Mouse (Mus musculus) lung, embryonic 14.5 days (tissue): ENCODE measurements around the gene 4933428G20Rik. TPM values are rescaled to one million over a fixed set of nuclear protein-coding genes. Genes with fewer than 3 reads are reported as not detected.

Experiments
- ATAC-seq: fragments of 200-750 bp; cut with Nextera tagmentation; 2 replicates; pipeline ENCODE4 v1.8.0; 2017; ENCODE audit warnings: mild to moderate bottlenecking, moderate TSS enrichment, moderate library complexity; ENCODE audit not compliant: insufficient read depth
- DNase-seq: peaks from one replicate; pipeline ENCODE4 v3.0.0-alpha.2; 2015
- H3K27ac ChIP-seq: fragments of 300-500 bp; sonication (generic); 2 replicates; pipeline ENCODE4 v1.5.1; 2014; ENCODE audit warnings: low read depth, mild to moderate bottlenecking, moderate library complexity
- H3K27me3 ChIP-seq: fragments of 300-500 bp; sonication (generic); 2 replicates; pipeline ENCODE4 v1.6.1; 2014; ENCODE audit warnings: low read length, control low read depth; ENCODE audit not compliant: insufficient read depth
- H3K36me3 ChIP-seq: fragments of 300-500 bp; sonication (generic); 2 replicates; pipeline ENCODE4 v1.6.1; 2014; ENCODE audit warnings: control low read depth; ENCODE audit not compliant: insufficient read depth
- H3K4me1 ChIP-seq: fragments of 300-500 bp; sonication (generic); 2 replicates; pipeline ENCODE4 v1.6.1; 2014; ENCODE audit warnings: antibody characterized with exemption, control low read depth; ENCODE audit not compliant: insufficient read depth
- H3K4me2 ChIP-seq: fragments of 300-500 bp; sonication (generic); 2 replicates; pipeline ENCODE4 v1.6.1; 2014; ENCODE audit warnings: mild to moderate bottlenecking
- H3K4me3 ChIP-seq: fragments of 300-500 bp; sonication (generic); 2 replicates; pipeline ENCODE4 v1.5.1; 2014; ENCODE audit warnings: low read depth, low read length
- H3K9ac ChIP-seq: fragments of 300-500 bp; sonication (generic); 2 replicates; pipeline ENCODE4 v1.6.1; 2014
- H3K9me3 ChIP-seq: fragments of 300-500 bp; sonication (generic); 2 replicates; pipeline ENCODE4 v1.6.1; 2016; ENCODE audit warnings: low read depth, low read length, control low read depth
- CTCF ChIP-seq: IDR thresholded peaks from 2 replicates; pipeline ENCODE4 v1.5.1; 2016; ENCODE audit warnings: antibody characterized with exemption, low read depth
- WGBS: fragments of 180-500 bp; shearing (Covaris S2); extraction: QIAGEN DNeasy Blood & Tissue Kit; methylation state at CpG from one replicate; pipeline ENCODE4 v1.1.7; 2014; 5-methylcytosine and 5-hydroxymethylcytosine counted together
- polyA plus RNA-seq: library from polyadenylated mRNA; unstranded; fragments of >200 nt; fragmentation: Nextera tagmentation; extraction: Ambion mirVana; gene quantifications from 2 replicates; pipeline ENCODE4 v1.2.1, GENCODE M21; 2014

4933428G20Rik gene
- polyA plus RNA-seq, 1 experiment from 2014 or later: 0.13 TPM

GRCm38 (mm10) chr11:97448611-97449394 lies 51.3 kb downstream of the 4933428G20Rik start:
- Histone ChIP-seq H3K4me1 (peaks cover 16% of the 10 kb centered on the region), H3K27me3 (no peaks in the 10 kb centered on the region), H3K36me3 (peaks cover 88% of the 10 kb centered on the region), H3K4me3 (no peak overlapping the region), H3K27ac (peak overlapping the region; percentile 85), H3K9ac (no peak overlapping the region), H3K9me3 (no peaks in the 10 kb centered on the region), H3K4me2 (0 out of 2 replicates have a peak overlapping the region, but pooled peaks have one; percentile 15)
- WGBS: 83% methylated on average over 10 of the region's 11 CpGs
- no peak for TF ChIP-seq CTCF
- DNase-seq: no peak
- no peak for ATAC-seq

DNA sequence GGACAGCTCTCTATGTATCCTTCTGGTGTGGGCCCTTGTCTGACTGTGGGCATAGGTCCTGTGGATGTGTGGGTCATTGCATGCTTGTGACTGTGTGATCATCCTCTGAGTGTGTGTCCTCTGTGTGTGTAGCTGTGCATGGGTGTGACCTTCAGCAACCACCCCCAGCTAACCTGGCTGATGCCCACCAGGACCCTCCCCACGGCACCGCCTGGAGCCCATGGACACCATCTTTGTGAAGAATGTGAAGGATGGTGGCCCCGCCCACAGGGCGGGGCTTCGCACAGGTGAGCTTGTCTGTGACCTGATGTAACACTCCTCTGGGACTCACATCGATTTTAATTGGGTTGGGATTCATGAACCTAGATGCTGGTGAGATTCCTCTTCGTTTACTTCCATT lies 52.2 kb downstream of the 4933428G20Rik start:
- H3K36me3 ChIP-seq: peaks cover 85% of the 10 kb centered on the region
- H3K27ac ChIP-seq: no peak overlapping the region
- peaks cover 19% of the 10 kb centered on the region for H3K4me1 ChIP-seq
- H3K9ac ChIP-seq: no peak overlapping the region
- ATAC-seq (no peak), DNase-seq (no peak)
- H3K4me2 ChIP-seq: no peak overlapping the region
- no peaks in the 10 kb centered on the region for H3K27me3 ChIP-seq
- H3K9me3 ChIP-seq: no peaks in the 10 kb centered on the region
- no peak overlapping the region for H3K4me3 ChIP-seq
- WGBS: 81% methylated on average over 7 of the region's 7 CpGs
- no peak for TF ChIP-seq CTCF

- 44% methylated on average over 4 of the region's 4 CpGs for WGBS
- peaks cover 35% of the 10 kb centered on the region for H3K4me1 ChIP-seq
- TF ChIP-seq CTCF: no peak
- DNase-seq: no peak
- H3K9ac ChIP-seq: no peak overlapping the region
- no peak overlapping the region for H3K4me3 ChIP-seq
- no peaks in the 10 kb centered on the region for H3K9me3 ChIP-seq
- H3K27me3 ChIP-seq: no peaks in the 10 kb centered on the region
- peak overlapping the region; percentile 10; the same call in 1 of the 2 replicates for H3K4me2 ChIP-seq
- no peak for ATAC-seq
- peak overlapping the region; percentile 55; the same call in 1 of the 2 replicates for H3K27ac ChIP-seq
- H3K36me3 ChIP-seq: peaks cover 67% of the 10 kb centered on the region
These were observed 54.1 kb downstream of the 4933428G20Rik start for GRCm38 (mm10) chr11:97445999-97446511.

GRCm38 (mm10) chr11:97445596-97445995 lies 54.5 kb downstream of the 4933428G20Rik start:
- no peak for TF ChIP-seq CTCF
- ATAC-seq: no peak

DNA sequence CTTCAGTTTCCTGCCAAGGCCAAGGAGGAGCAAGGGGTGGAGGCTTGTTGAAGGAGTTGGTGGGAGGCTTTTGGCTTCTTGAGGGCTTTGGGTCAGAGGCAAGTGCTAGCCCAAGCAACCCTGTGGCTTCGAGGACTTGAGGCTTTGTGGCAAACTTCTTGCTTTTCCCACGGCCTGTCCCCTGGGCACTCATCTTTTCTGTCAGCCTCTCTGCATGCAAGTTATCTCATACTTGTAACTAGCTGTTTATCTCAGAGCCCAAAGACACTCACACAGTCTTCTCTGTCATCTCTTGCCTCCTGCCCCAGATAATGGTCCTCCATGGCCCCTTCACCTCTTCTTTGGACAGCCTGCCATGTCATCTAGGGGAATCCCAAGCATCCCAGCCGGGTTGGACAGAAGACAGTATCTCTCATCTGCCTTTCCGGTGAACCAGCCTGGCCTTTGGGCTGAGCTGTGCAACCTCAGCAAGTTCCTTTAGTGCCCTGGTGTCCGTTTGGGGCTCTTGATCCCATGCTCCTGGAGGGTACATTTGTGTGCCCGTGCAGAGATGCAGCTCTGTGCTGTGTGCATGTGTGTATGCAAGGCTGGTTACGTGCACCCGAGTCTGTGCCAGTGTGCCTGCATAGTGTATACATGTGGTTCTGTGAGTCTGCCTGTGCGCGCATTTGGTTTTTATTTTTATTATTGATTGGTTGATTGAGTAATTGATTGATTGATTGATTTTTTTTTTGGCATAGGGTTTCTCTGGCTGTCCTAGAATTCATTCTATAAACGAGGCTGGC lies 57.1 kb downstream of the 4933428G20Rik start:
- Histone ChIP-seq H3K4me3 (peak overlapping the region; percentile 73; the same call in 1 of the 2 replicates), H3K36me3 (peaks cover 45% of the 10 kb centered on the region), H3K27ac (0 out of 2 replicates have a peak overlapping the region, but pooled peaks have one; percentile 33), H3K9me3 (no peaks in the 10 kb centered on the region), H3K27me3 (no peaks in the 10 kb centered on the region), H3K4me1 (peaks cover 36% of the 10 kb centered on the region), H3K4me2 (peak overlapping the region; percentile 82), H3K9ac (peak overlapping the region; percentile 25)
- no peak for DNase-seq
- ATAC-seq: no peak
- WGBS: 76% methylated on average over 11 of the region's 11 CpGs
- TF ChIP-seq CTCF: no peak

More at GRCm38 (mm10) chr11:97445596-97445995, 54.5 kb downstream of the 4933428G20Rik start:
- peaks cover 31% of the 10 kb centered on the region for H3K4me1 ChIP-seq
- H3K36me3 ChIP-seq: peaks cover 66% of the 10 kb centered on the region
- no peak for DNase-seq
- no peaks in the 10 kb centered on the region for H3K9me3 ChIP-seq
- peak overlapping the region; percentile 55; the same call in 1 of the 2 replicates for H3K27ac ChIP-seq
- no peaks in the 10 kb centered on the region for H3K27me3 ChIP-seq
- no peak overlapping the region for H3K4me3 ChIP-seq
- no peak overlapping the region for H3K9ac ChIP-seq
- 50% methylated on average over 6 of the region's 6 CpGs for WGBS
- H3K4me2 ChIP-seq: peak overlapping the region; percentile 10; the same call in 1 of the 2 replicates

GRCm38 (mm10) chr11:97441658-97442125 lies 58.4 kb downstream of the 4933428G20Rik start:
- Histone ChIP-seq H3K27me3 (no peaks in the 10 kb centered on the region), H3K4me1 (peaks cover 46% of the 10 kb centered on the region), H3K36me3 (peaks cover 34% of the 10 kb centered on the region), H3K4me2 (peak overlapping the region; percentile 82), H3K4me3 (peak overlapping the region; percentile 73), H3K9ac (peak overlapping the region; percentile 81), H3K9me3 (no peaks in the 10 kb centered on the region), H3K27ac (peak overlapping the region; percentile 81)
- DNase-seq: peak; percentile 41
- no peak for TF ChIP-seq CTCF
- WGBS: 14% methylated on average over 3 of the region's 3 CpGs
- ATAC-seq: no peak
